Mouse (Mus musculus) embryonic facial prominence, embryonic 14.5 days (tissue): ENCODE results near the gene Taf15. TPM values are rescaled to one million over a fixed set of nuclear protein-coding genes. Genes with fewer than 3 reads are reported as not detected.

ENCODE experiments used
- ATAC-seq: fragments of 200-750 bp; cut with Nextera tagmentation; 2 replicates; pipeline ENCODE4 v1.8.0; 2017; ENCODE audit warnings: low read depth, moderate number of reproducible peaks, moderate TSS enrichment
- DNase-seq: peaks from one replicate; pipeline ENCODE4 v3.0.0-alpha.2; 2015; ENCODE audit warnings: low spot score
- H3K27ac ChIP-seq: fragments of 300-500 bp; sonication (generic); replicated peaks from 2 replicates; pipeline ENCODE4 v1.5.1; 2014; ENCODE audit warnings: low read depth, mild to moderate bottlenecking, low read length, moderate library complexity
- H3K27me3 ChIP-seq: fragments of 300-500 bp; sonication (generic); replicated peaks from 2 replicates; pipeline ENCODE4 v1.6.1; 2014; ENCODE audit warnings: low read length; ENCODE audit not compliant: control insufficient read depth, insufficient read depth
- H3K36me3 ChIP-seq: fragments of 300-500 bp; sonication (generic); 2 replicates; pipeline ENCODE4 v1.6.1; 2014; ENCODE audit warnings: low read length, mixed read lengths; ENCODE audit not compliant: control insufficient read depth, insufficient read depth
- H3K4me1 ChIP-seq: fragments of 300-500 bp; sonication (generic); 2 replicates; pipeline ENCODE4 v1.6.1; 2014; ENCODE audit warnings: antibody characterized with exemption, low read length; ENCODE audit not compliant: control insufficient read depth, insufficient read depth
- H3K4me2 ChIP-seq: fragments of 300-500 bp; sonication (generic); 2 replicates; pipeline ENCODE4 v1.6.1; 2014; ENCODE audit warnings: low read depth, mild to moderate bottlenecking, low read length, moderate library complexity, mixed read lengths
- H3K4me3 ChIP-seq: fragments of 300-500 bp; sonication (generic); 2 replicates; pipeline ENCODE4 v1.5.1; 2014; ENCODE audit warnings: low read depth, mild to moderate bottlenecking, low read length
- H3K9ac ChIP-seq: fragments of 300-500 bp; sonication (generic); 2 replicates; pipeline ENCODE4 v1.6.1; 2014; ENCODE audit warnings: low read depth, mild to moderate bottlenecking, low read length, moderate library complexity, mixed read lengths
- H3K9me3 ChIP-seq: fragments of 300-500 bp; sonication (generic); 2 replicates; pipeline ENCODE4 v1.6.1; 2016; ENCODE audit warnings: low read length; ENCODE audit not compliant: control insufficient read depth
- WGBS: fragments of 180-500 bp; shearing (Covaris S2); extraction: QIAGEN DNeasy Blood & Tissue Kit; methylation state at CpG from one replicate; pipeline ENCODE4 v1.1.7; 2014; 5-methylcytosine and 5-hydroxymethylcytosine counted together
- polyA plus RNA-seq: library from polyadenylated mRNA; unstranded; fragments of >200 nt; fragmentation: Nextera tagmentation; extraction: Ambion mirVana; gene quantifications from 2 replicates; pipeline ENCODE4 v1.2.1, GENCODE M21; 2014

The Taf15 gene
- polyA plus RNA-seq, 1 experiment from 2014 or later, result 7.6 TPM

DNA sequence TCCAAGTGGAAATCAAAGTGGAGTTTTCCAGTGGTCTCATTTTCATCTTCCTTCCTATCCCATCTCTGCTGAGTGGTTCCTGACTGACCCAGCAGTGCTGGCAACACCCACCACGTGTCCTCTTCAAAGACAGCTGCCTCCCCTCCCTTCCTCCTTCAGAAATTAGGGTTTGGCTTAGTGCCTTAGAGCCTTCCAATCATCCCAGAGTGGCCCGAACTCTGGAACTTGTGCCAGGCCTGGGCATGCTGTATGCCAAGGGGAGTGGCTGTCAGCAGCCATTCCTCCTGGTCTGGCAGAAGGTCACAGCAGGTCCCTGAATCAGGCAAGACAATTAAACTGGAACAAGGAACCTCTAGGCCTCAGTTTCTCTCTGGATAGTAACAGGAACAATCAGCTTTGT lies 6.9 kb upstream of the Taf15 start:
- Histone ChIP-seq H3K9ac (no peak overlapping the region), H3K4me1 (peaks cover 8% of the 10 kb centered on the region), H3K4me2 (no peak overlapping the region), H3K36me3 (no peaks in the 10 kb centered on the region), H3K27ac (peak overlapping the region; percentile 28; the same call in 1 of the 2 replicates), H3K27me3 (peaks cover 23% of the 10 kb centered on the region), H3K4me3 (no peak overlapping the region), H3K9me3 (no peaks in the 10 kb centered on the region)
- ATAC-seq, result no peak
- WGBS, result 19% methylated on average over 2 of the region's 2 CpGs
- peak; percentile 48 for DNase-seq

DNA sequence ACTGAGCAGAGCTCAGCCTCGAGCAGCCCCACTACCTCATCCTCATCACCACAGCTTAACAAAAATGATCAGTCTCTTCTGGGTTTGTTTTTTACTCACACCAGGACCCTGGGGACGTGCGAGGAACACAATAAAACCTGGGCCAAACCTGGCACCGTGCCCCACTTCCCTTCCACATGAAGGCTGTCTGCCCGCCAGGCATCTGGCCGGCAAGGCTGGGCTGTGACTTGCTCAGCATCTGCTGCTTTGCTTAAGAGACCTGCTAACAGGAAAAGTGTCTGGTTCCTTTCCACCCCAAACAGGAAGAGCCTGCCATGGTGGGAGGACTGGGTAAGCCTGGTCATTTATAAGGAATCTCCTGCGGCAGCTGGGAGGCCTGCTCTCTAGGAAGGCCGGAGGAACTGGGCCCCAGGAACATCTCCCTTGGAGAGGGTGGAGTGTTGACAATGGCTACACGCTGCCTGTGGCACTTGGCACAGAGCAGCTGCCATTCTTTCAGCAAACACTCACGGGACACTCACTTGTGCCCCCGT lies 5.7 kb upstream of the Taf15 start:
- 0 out of 2 replicates have a peak overlapping the region, but pooled peaks have one; percentile 19 for H3K27ac ChIP-seq
- DNase-seq, result peak; percentile 75

DNA sequence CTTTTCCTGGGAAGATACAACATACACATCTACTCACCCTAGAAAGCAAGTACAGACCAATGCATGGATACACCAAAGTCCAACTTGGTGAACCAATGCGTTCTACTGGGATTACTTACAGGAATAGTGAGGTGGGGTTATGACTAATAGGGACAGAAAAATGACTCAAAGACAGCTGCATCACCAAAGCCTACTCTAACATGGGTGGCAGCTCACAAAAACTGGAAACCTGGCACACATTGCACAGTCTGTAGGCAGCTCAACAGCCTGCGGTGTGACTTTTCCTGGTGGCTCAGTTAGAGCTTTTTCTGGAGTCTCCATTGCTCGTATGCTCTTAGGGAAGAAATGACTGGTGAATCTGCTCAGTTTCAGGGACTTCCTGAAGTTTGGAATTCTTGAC lies 4.1 kb upstream of the Taf15 start:
- Histone ChIP-seq H3K4me2 (no peak overlapping the region), H3K27ac (no peak overlapping the region), H3K9me3 (no peaks in the 10 kb centered on the region), H3K36me3 (no peaks in the 10 kb centered on the region), H3K4me1 (peaks cover 8% of the 10 kb centered on the region), H3K27me3 (peaks cover 6% of the 10 kb centered on the region; the same call in 1 of the 2 replicates), H3K9ac (no peak overlapping the region), H3K4me3 (no peak overlapping the region)
- no peak for ATAC-seq
- WGBS, result 85% methylated on average over 3 of the region's 3 CpGs
- no peak for DNase-seq

More for the DNA sequence above, 5.7 kb upstream of the Taf15 start:
- Histone ChIP-seq H3K4me1 (peaks cover 8% of the 10 kb centered on the region), H3K4me2 (no peak overlapping the region), H3K36me3 (no peaks in the 10 kb centered on the region), H3K9me3 (no peaks in the 10 kb centered on the region), H3K4me3 (no peak overlapping the region), H3K9ac (0 out of 2 replicates have a peak overlapping the region, but pooled peaks have one; percentile 22), H3K27me3 (peaks cover 19% of the 10 kb centered on the region)
- ATAC-seq, result peak; percentile 39; the same call in 1 of the 2 replicates
- WGBS, result 49% methylated on average over 11 of the region's 11 CpGs

DNA sequence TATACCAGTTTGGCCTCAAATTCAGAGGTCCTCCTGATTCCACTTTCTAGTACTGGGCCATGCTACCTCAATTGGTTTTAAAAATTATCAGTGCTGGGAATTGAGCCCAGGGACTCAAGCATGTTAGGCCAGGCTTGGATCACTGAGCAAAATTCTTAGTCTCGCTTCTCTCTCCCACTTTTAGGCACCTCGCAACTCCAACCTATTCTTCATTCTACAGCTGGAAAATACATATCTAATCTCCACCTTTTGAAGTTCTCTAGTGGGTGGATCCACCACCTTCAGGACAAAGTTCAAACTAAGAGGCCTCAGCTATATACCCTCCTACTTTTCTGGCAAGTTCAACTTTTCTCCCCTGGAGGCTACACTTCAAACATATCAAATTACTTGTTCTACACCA lies 1.1 kb upstream of the Taf15 start:
- Histone ChIP-seq H3K4me3 (peak overlapping the region; percentile 97), H3K4me2 (peak overlapping the region; percentile 56)
- 67% methylated on average over 2 of the region's 2 CpGs for WGBS

DNA sequence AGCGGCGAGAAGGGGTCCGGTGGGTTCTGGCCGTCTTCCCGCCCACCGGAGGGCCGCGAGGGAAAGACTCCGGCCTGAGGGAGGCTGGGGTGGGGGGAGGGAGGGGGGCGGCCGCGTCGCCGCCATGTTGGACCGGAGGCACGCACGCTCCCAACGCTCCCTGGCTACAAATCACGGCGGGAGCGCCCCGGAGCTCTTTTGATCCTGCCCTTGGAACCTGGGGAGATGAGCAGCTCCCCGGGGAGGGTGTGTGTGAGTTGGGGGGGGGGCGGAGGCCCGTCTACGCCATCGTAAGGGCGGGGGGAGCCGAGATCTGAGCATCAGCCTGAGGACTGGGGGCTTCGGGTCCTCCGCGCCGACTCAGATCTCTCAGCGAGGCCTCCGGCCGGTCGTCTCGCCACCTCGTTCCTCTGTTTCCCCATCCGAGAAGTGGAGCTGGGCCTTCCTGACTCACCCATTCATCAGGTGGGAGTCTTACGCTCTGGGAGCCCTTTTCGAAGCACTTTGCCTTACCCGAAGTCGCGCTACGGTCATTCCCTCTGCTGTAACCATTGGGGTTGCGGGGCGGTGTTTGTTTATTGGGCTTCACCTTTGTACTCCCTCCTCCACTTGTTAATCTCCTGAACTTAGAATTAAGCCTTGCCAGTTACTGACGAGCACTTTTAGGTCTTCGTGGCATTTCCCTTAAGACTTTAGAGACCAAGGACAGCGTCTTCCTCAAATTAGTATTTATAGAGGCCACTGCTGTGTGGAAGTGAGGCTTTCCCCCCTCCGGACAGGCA lies 540 bp downstream of the Taf15 start:
- Histone ChIP-seq H3K9me3 (no peaks in the 10 kb centered on the region), H3K27me3 (no peaks in the 10 kb centered on the region), H3K4me3 (peak overlapping the region; percentile 97), H3K36me3 (peaks cover 16% of the 10 kb centered on the region), H3K27ac (peak overlapping the region; percentile 97), H3K4me2 (peak overlapping the region; percentile 90), H3K9ac (peak overlapping the region; percentile 92), H3K4me1 (peaks cover 8% of the 10 kb centered on the region)
- ATAC-seq, result peak; percentile 86
- WGBS, result 0% methylated on average over 32 of the region's 52 CpGs
- DNase-seq, result peak; percentile 68

More for the DNA sequence above, 1.1 kb upstream of the Taf15 start:
- no peak for ATAC-seq
- Histone ChIP-seq H3K27ac (no peak overlapping the region), H3K27me3 (no peaks in the 10 kb centered on the region), H3K4me1 (peaks cover 8% of the 10 kb centered on the region), H3K9me3 (no peaks in the 10 kb centered on the region), H3K36me3 (peaks cover 6% of the 10 kb centered on the region), H3K9ac (peak overlapping the region; percentile 92; the same call in 1 of the 2 replicates)
- no peak for DNase-seq

DNA sequence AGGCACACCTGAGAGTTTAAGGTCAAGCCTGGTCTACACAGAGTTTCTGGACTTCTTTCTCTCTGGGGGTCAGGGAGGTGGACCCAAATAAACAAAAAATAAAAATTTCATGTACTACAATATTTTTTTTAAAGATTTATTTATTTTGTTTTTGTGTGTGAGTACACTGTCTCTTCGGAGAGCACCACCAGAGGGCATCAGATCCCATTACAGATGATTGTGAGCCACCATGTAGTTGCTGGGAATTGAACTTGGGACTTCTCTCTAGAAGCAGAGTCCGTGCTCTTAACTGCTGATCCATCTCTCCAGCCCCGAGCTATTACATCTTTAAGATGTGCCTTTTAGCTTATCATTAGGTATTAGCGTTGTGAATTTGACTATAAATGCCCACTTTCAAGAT lies 18.6 kb downstream of the Taf15 start:
- Histone ChIP-seq H3K4me3 (no peak overlapping the region), H3K4me1 (no peaks in the 10 kb centered on the region), H3K9ac (no peak overlapping the region), H3K9me3 (no peaks in the 10 kb centered on the region), H3K36me3 (peaks cover 54% of the 10 kb centered on the region), H3K4me2 (no peak overlapping the region), H3K27me3 (no peaks in the 10 kb centered on the region), H3K27ac (no peak overlapping the region)
- ATAC-seq (no peak), DNase-seq (no peak)
- WGBS, result 85% methylated on average over 4 of the region's 4 CpGs

DNA sequence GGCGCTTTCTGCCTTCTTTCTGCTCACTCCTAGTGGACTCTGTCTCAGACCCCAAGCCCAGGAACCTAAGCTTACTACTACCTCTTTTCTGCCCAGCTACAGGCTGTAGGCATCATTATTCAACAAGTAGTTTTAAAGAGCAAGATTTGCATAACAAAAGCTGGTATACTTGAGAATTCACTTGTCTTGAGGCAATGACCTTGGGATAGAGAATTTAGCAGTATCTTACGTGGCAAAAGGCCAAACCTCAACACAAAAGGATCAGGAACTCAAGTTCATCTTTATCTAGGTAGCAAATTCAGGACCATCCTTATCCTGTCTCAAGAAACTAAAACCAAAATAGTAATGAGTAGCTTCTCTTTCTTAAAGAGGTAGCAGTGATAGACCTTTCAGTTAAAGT lies 22.7 kb downstream of the Taf15 start:
- Histone ChIP-seq H3K36me3 (peaks cover 58% of the 10 kb centered on the region), H3K4me1 (no peaks in the 10 kb centered on the region), H3K9ac (no peak overlapping the region), H3K4me3 (no peak overlapping the region), H3K27ac (no peak overlapping the region), H3K9me3 (no peaks in the 10 kb centered on the region), H3K27me3 (no peaks in the 10 kb centered on the region), H3K4me2 (no peak overlapping the region)
- WGBS, result 93% methylated on average over 2 of the region's 2 CpGs
- ATAC-seq, result no peak
- DNase-seq, result no peak

DNA sequence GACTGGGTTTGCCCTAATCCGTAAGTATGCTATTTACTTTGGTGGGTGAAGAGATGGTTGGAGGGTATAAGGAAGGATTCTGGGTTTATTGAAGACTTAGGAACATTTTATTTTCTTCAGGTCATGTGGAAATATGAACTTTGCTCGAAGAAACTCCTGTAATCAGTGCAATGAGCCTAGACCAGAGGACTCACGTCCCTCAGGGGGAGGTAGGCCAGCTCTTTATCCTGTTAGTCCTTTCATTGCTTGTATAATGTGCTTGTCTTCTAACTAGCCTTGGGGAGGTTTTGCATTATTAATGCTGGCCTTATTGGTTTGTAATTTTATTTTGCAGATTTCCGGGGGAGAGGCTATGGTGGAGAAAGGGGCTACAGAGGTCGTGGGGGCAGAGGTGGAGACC lies 31.4 kb downstream of the Taf15 start:
- Histone ChIP-seq H3K27ac (no peak overlapping the region), H3K4me2 (no peak overlapping the region), H3K9ac (no peak overlapping the region), H3K27me3 (no peaks in the 10 kb centered on the region), H3K4me1 (no peaks in the 10 kb centered on the region), H3K9me3 (no peaks in the 10 kb centered on the region), H3K36me3 (peaks cover 81% of the 10 kb centered on the region), H3K4me3 (no peak overlapping the region)
- WGBS, result 94% methylated on average over 5 of the region's 5 CpGs
- DNase-seq, result no peak
- ATAC-seq, result no peak
